In the genomic region with DNA sequence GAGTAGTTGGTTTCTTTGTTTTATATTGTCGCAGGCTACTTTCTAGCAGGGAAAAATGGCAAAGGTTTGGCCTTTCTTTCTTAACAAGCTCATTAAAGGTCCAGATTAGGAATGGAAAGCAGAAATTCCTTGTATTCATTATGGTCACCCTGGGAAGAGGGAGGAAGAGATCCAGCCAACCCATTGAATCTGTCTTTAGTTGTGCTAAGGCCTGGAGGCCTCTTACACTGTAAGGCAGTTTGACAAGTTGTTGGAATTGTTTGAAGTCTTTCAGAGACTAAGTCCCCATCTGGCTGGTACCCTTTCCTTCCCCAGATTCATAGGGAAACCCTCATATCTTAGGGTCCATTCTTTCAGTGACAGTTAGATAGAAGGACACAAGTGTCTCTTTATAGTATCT, we compare ENCODE assay signal across 28 mouse cellular contexts.
DNase-seq lines count a peak whose midpoint lies in the region; ATAC-seq lines count a peak whose summit lies in the region.
"Had no signal": no experiment of that assay in that cellular context is flagged by ENCODE, and none has a peak within 500 bp of the region (broad histone marks: within the 10 kb centered on the region; RNA-seq: fewer than 3 reads in every experiment).

No protein-coding gene starts in this region.

- peak; percentile 1 for DNase-seq in embryo, embryonic 10.5 days (ENCODE audit: low spot score)
- DNase-seq in embryo, embryonic 11 days: no peak
- DNase-seq in thymus, postnatal 0 days (ENCODE audit: low spot score): no peak
- no peak for DNase-seq in spleen, postnatal 14 days (ENCODE audit: low spot score in 2 of 2)
- DNase-seq: adrenal gland, adult 2 months; adrenal gland, postnatal 14 days; cerebellum, adult 11-12 months; cerebellum, adult 8-10 months; cerebellum, postnatal 10 days; cerebellum, postnatal 36 days; gastrocnemius, postnatal 10 days; gastrocnemius, postnatal 36 days; heart, adult 2 months; heart, postnatal 14 days; heart, postnatal 4 days had no signal

- H3K4me2 ChIP-seq in forebrain, embryonic 12.5 days: no peak overlapping the region
- no peak overlapping the region for H3K4me2 ChIP-seq in forebrain, embryonic 15.5 days (replicated peaks)
- H3K4me2 ChIP-seq: embryonic facial prominence, embryonic 12.5 days; embryonic facial prominence, embryonic 15.5 days; heart, embryonic 13.5 days; hindbrain, embryonic 14.5 days had no signal

- no peak overlapping the region for H3K27ac ChIP-seq in forebrain, embryonic 12.5 days
- H3K27ac ChIP-seq in forebrain, embryonic 15.5 days (replicated peaks): no peak overlapping the region
- H3K27ac ChIP-seq: embryonic facial prominence, embryonic 12.5 days; embryonic facial prominence, embryonic 15.5 days; heart, adult 2 months; heart, embryonic 10.5 days; heart, embryonic 13.5 days; hindbrain, embryonic 14.5 days; hindbrain, postnatal 0 days had no signal

- H3K4me1 ChIP-seq in forebrain, embryonic 12.5 days: no peaks in the 10 kb centered on the region
- H3K4me1 ChIP-seq in forebrain, embryonic 15.5 days: no peaks in the 10 kb centered on the region
- H3K4me1 ChIP-seq: embryonic facial prominence, embryonic 12.5 days; embryonic facial prominence, embryonic 15.5 days; heart, embryonic 10.5 days; heart, embryonic 13.5 days had no signal

- no peaks in the 10 kb centered on the region for H3K27me3 ChIP-seq in forebrain, embryonic 12.5 days
- H3K27me3 ChIP-seq in forebrain, embryonic 15.5 days: no peaks in the 10 kb centered on the region
- H3K27me3 ChIP-seq: CH12.LX; embryonic facial prominence, embryonic 12.5 days; embryonic facial prominence, embryonic 15.5 days; heart, embryonic 13.5 days had no signal

- 32% methylated on average over 1 of the region's 1 CpGs for WGBS in forebrain, embryonic 12.5 days
- WGBS in forebrain, embryonic 15.5 days: 11% methylated on average over 1 of the region's 1 CpGs

- H3K9ac ChIP-seq in forebrain, embryonic 12.5 days: no peak overlapping the region
- no peak overlapping the region for H3K9ac ChIP-seq in forebrain, embryonic 15.5 days (replicated peaks)
- H3K9ac ChIP-seq: embryonic facial prominence, embryonic 12.5 days; embryonic facial prominence, embryonic 15.5 days; heart, embryonic 13.5 days; hindbrain, embryonic 14.5 days had no signal

- H3K9me3 ChIP-seq in forebrain, embryonic 12.5 days: no peaks in the 10 kb centered on the region
- no peaks in the 10 kb centered on the region for H3K9me3 ChIP-seq in forebrain, embryonic 15.5 days
- H3K9me3 ChIP-seq: embryonic facial prominence, embryonic 12.5 days; embryonic facial prominence, embryonic 15.5 days; heart, embryonic 10.5 days had no signal

- H3K4me3 ChIP-seq in forebrain, embryonic 12.5 days (replicated peaks): no peak overlapping the region
- no peak overlapping the region for H3K4me3 ChIP-seq in forebrain, embryonic 15.5 days
- H3K4me3 ChIP-seq: embryonic facial prominence, embryonic 12.5 days; embryonic facial prominence, embryonic 15.5 days; heart, adult 2 months; heart, embryonic 10.5 days; heart, embryonic 13.5 days had no signal

- ATAC-seq in forebrain, embryonic 12.5 days (ENCODE audit: low FRiP score): peak; percentile 46; the same call in 1 of the 2 replicates
- ATAC-seq in forebrain, embryonic 15.5 days (replicated peaks): 0 out of 2 replicates have a peak, but pooled peaks have one; percentile 51
- ATAC-seq in CD4-positive, CD25-positive, alpha-beta regulatory T cell, adult 4 months: no peak
- ATAC-seq: hindbrain, postnatal 0 days; inflammation-experienced regulatory T-cells, adult 6 months; intestine, embryonic 16.5 days had no signal

- H3K36me3 ChIP-seq in forebrain, embryonic 12.5 days (replicated peaks): no peaks in the 10 kb centered on the region
- H3K36me3 ChIP-seq in forebrain, embryonic 15.5 days: no peaks in the 10 kb centered on the region
- H3K36me3 ChIP-seq: embryonic facial prominence, embryonic 12.5 days; embryonic facial prominence, embryonic 15.5 days; G1E; heart, embryonic 10.5 days; heart, embryonic 13.5 days had no signal
